Mouse (Mus musculus) fat pad, adult 2 months (tissue): Measurements from ENCODE around the gene Cers3.

Source experiments
- DNase-seq: peaks from one replicate; pipeline ENCODE4 v3.0.0-alpha.2; 2011; ENCODE audit warnings: low read depth, low spot score; ENCODE audit errors: extremely low read depth

The Cers3 gene

DNA sequence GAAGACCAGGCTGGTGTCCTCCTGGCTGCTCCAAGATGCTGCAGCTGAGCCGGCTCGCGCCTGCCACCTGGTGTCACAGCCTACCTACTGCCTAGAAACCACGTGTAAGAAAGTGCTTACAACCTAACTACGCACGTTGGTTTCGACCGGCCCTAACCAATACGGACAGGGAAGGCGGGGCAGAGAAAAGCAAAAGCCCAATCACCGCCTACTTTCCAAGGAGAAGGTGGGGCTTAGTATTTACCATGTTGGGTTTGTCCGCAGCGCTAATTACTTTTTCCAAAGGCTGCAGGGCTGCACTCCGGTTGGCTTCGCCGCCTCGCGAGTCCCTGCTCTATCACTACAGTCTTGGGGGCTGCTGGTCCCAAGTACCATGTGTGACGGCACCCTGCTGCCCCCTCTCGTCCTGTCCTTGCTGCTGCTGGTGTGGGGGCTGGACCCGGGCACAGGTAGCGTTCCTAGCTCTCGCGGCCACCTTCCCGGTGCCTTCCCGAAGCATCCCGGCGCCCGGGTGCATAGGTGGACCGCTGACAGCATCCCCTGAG is 96.2 kb downstream of the Cers3 start, which contains the start of gene Adamts17:
Adamts17 (plus strand) TSS at position 273 of the 545 bp plus-strand sequence.
- peak; percentile 75 for DNase-seq

DNA sequence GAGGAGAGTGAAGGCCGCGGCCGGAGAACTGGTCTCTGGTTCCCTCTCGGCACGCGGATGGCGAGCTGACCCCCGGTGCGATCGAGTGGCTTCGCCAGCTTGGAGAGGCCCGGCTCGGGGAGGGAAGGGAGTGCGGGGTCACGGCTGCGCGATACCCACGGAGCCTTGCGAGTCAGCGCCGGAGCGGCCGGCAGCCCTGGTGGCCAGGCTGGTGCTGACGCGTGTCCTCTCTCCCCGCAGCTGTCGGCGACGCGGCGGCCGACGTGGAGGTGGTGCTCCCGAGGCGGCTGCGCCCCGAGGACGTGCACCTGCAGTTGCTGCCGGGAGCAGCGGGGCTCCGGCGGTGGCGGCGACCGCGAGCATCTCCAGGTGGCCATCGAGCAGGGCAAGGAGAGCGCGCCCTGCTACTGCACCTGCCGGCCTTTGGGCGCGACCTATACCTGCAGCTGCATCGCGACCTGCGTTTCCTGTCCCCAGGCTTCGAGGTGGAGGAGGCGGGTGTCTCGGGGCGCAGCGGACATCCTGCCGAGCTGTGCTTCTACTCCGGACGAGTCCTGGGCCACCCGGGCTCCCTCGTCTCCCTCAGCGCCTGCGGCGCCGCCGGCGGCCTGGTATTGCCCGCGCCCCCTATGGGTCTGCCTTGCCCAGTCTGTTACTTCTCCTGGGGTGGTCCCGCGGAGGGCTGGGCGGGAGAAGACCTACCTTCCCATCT is 96.9 kb downstream of the Cers3 start:
- DNase-seq, result no peak

DNA sequence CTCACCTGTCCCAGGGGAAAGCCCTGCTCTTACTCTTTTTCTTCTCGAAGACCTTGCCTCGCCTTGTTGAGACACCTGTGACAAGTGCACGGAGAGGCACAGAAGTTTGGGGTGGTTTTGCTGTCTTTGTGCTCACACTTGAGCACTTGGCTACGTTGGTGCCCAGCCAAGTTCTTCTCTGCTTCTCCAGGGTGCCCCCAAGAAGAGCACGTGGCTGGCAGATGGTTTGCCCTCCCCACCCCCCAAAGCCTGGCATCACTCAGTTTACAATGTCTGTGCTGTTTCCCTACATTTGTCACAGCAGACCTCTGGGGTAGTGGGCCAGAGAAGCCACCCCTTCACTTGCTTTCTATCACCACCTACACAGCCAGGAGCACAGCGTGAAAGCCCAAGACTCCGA is 97.9 kb downstream of the Cers3 start:
- DNase-seq, result no peak

DNA sequence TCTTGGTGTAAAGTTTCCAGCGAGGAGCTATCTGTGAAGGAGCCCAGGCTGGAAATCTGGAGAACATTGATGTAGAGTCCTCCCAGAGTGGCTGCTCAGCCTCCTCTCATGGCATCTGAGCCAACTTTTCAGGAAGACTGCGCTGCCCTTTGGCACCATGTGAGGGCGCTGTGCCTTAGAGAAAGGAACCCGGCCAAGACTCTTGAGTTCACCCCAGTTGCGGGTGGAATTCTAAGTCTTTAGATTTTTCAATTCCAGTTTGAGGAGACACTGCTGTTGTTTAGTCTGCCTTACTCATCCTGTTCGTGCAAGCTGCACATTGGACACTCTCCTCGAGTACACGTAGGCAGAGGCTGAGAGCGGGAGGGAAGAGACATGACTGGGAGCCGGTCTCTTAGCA is 98.7 kb downstream of the Cers3 start:
- no peak for DNase-seq

DNA sequence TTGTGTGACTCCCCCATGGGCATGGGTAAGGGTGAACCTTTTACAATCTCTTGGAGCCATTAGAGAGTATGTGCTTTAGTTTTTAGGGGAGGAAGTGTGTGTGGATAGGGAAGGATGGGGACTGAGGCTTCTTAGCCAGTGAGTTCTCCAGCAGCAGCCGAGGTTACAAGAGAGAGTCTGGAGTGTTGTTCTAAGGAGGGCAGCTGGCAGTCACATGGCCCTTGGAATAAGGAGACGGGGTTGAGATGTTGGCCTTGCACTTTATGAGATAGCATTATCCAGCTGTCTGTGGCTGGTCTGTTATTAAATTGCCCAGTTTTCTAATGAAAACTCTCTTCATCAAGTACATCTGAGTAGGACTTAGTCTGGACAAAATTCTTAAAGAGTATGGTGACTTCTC is 100.5 kb downstream of the Cers3 start:
- DNase-seq, result no peak

DNA sequence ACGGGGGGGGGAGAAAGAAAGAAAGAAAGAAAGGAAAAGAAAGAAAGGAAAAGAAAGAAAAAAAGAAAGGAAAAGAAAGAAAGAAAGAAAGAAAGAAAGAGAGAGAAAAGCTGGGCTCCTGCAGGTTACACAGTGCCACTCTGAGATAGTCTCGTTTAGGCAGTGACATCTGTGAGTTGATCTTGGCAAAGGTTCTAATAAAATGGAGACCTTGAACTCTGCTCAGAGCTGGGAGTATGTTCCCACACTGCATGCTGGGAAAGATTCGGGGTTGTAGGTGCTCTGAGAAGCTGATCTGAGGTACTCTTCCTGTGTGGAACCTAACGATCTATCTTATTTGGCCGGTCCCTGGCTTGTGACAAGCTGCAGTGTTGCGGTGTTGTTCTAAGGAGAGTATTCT is 103.3 kb downstream of the Cers3 start:
- no peak for DNase-seq

DNA sequence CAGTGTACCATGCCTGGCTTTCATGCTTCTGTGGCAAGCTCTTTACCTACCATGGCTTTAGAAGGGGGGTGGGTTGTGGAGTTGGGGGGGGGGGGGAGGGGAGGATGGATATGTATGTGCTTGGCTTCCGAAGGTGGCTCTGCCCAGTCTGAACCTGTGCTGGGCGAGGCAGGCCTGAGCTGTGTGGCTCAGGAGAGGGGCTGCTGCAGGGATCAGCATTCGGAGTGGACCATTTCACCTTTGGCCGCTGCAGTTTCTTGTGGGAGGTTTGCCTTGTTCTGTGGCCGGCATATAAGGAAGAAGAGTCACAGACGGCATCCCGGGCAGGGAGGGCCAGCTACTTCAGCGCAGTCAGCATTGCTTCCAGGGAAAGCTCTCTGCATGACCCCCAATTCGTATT is 104.0 kb downstream of the Cers3 start:
- DNase-seq, result no peak

DNA sequence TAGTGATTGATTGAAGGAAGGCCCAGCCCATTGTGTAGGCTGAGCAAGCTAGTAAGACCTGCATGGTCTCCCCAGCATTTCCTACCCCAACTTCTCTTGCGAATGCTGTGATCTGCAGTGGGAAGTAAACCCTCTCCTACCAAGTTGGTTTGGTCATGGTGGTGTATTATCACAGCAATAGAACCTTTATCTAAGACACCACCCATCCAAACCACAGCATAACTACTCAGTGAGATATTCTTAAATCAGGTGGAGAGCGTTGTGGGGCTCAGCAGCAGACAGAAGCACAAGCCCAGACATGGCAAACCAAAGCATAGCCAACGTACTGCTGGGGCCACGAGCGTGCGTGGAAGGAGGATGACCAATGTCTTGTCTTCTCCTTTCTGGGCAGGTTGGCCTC is 106.0 kb downstream of the Cers3 start:
- no peak for DNase-seq

DNA sequence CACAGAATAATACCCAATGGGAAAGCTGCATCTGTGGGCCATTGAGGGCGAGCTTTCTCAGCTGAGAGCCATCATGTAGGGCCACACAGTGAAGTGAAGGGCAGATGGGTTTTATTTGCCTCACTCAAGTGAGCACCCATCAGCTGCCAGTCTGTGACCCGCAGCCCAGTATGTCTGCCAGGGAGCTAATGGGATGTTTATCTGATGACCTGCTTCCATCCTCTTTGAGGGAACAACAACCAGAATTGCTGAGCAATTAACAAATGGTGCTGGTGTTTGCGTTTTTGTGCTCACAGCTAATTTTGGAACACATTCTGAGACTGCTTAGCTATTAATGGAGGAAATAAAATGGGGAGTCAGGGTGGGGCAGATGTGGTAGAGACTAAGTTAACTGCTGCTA is 108.9 kb downstream of the Cers3 start:
- no peak for DNase-seq

DNA sequence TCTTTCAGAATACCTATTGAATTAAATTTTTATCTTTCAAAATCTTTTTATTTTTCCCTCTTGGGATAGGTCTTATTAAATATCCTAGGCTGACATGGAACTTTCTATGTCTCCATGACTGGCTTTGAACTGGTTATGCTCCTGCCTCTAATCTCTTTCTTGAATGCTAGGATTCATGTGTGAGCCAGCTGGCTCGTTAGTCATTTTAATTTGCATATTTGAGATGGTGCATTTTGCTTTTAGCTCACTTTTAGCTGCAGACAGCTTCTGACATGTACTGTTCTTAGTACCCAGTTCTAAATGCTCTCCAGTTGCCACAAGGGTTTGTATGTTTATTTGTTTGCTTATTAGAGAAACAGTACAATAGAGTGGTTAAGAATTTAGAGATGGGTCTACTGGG is 114.3 kb downstream of the Cers3 start:
- no peak for DNase-seq

DNA sequence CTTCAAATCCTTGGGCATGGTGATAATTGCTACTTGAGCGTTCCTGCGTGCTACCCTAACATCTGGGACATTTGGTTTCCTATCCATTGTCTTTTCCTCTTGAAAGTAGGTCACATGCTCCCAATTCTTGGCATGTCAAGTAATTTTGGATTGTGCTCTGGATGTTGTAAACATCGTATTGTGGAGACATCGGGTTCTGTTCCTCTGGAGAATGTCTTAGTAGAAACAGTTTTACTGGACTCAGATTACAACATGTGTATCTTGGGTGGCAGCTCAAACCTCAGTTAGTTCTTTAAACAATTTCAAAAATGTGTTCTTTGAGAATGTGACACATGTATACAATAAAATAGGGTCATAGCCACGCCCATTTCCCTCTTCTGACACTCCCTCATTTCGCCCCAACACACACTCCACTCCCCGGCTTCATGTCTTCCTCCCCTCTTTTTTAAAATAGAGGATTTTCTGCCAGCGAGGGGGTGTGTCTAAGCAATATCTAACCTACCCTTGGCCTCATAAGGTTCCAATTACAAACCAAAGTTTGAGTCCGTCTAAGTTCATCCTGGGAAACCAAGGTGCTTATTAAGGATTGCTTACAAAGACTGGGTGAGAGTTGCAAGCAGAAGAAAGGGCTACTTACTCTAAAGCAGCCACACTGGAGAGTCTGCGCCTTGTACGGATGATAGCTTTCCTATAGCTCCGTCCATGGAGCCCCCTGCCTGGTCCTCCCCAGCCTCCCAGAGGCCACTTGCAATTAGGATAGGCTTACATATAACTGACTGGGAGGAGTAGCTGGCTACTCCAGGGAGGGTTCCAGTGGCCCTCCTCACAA is 115.2 kb downstream of the Cers3 start:
- no peak for DNase-seq

DNA sequence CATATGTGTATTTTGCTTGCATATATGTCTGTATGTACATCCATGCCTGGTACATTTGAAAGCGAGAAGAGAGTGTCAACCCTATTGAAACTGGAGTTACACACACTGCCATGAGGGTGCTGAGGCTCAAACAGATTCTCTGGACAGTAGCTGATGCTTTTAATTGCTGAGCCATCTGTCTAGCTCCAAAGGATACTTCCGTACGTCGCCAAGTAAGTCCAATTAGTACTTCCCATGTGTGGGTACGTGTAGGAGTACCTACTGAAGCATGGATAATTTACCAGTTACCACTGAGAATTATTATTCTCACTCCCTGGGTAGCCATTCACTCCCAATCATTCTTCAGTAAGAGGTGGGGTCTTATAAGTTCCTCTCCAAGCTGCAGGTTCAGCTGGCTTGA is 115.9 kb downstream of the Cers3 start:
- no peak for DNase-seq

DNA sequence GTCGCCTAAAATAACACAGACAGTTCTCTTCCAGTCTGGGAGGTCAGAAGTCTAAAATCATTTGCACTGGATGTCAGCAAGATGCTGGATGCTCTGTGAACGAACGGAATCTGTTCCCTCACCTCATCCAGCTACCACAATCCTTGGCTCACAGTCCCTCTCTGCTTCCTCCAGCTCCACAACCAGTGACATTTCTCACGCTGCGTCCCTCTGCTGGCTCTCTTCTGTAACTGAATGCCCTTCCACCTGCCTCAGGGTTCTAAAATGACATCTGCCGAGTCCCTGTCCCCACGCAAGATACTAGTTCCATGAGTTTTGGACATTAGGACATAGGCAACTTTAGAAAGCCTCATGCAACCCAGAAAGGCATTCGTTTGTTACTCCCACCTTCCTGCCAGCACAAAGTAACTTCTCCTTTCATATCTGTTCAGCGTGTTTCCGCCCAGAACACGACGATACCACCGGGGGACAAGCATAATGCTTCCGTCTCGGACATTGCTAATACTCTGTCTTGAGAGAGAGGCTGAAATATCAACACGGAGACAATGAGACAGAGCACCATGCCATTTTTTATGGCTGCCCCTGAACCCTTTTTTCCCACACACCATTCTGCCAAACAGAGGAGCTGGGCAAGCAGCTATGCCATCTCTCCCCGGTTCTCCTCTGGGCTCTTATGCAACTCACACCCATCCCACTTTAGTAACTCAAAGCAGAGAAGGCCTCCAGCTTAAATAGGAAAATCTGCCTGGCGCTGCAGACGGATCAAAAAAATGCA is 123.8 kb downstream of the Cers3 start:
- DNase-seq, result no peak

DNA sequence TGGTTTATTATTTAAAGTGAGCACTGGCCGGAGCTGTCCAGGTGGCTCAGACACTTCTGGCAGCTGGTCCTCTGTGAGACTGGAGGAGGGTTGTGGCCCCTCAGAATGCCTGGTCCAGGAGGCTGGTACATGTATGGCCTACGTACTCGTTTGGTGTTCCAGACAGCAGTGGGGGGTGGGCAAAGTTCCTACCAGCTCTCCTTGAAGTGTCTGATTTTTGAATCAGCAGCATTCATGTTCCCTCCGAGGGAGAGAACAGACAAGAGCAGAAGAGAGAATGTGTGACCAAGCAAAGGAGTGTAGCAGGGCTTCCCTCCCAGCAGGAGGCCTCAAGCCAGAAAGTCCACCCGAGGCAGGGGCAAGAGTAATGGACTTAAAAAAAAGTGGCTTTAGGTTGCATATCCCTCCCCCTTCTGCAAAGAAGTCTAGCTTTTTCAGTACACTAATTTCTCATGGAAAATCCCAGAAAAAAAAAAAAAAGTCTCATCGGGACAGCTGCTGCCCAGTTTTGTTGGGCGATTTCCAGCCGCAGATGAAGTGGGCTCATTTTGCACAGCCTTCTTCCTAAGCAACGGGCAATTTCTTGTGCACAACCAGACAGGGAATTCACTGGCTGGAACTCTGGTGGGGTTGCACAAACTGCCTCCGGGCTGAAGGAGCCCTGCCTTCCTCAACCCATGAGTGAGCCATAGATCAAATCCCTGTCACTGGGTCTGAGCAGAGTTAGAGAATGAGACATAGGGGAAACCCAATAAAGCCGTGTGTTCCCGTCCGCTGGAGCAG is 124.6 kb downstream of the Cers3 start:
- no peak for DNase-seq

DNA sequence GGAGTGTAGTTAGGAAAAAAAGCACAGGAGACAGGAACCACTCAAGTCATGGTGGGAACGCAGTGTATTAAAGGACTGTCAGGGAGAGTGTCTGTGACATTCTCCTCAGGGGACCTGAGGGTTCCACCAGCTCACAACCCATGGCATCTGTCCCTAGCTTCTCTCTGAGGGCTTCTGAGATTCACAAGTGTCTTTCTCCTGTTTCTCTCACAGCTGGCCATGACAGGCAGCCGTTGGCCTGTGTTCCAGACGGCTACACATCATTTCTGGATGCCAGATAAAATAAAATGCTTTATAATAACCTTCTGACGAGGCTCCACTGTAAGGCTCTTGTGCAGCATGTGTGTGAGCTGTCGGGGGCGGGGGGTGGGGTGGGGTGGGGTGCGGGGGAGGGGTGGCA is 128.2 kb downstream of the Cers3 start:
- DNase-seq, result no peak

DNA sequence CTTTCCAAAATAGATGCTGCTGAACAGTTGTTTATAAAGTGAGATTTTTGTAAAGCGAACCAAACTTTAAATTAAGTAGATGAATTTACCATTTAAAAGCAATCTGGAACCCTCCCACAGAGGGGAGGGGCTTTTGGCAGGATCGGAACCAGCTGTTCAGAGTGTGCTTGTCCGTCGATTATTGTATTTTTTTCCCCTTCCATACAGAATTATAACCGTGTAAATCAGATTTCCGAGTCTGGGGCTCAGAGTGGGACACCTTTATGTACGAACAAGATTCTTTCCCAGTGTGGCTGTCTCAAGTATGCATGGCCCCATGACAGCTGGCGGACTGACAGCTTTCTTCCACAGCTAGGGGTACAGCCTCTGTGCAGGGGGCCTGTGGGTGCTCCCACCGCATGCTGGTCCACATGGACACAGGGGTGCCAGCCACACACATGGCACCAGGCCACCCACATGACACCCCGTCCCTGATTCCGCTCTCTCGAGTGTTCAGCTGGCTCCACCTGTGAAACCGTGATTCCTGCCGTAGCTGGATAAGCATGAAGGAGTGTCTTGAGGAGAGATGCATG is 128.7 kb downstream of the Cers3 start:
- DNase-seq, result no peak

DNA sequence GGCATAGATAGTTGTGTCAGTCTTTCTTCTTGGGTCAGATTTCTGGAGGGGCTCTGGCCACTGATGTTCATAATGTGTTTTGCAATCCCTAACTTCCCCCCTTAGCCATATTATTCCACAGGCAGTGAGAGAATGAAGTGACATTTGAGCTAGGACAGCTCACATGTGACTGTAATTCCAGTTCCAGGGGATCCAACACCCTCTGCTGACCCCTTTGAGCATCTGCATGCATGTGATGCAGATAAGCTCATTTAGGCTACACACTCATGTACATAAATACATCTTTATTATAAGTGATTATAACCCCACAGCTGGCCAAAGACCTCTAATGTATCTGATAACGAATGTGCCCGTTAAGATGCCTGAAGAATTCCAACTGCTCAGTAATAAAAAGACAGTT is 129.9 kb downstream of the Cers3 start:
- no peak for DNase-seq
